Mouse (Mus musculus) adrenal gland, adult 2 months (tissue): Measurements from ENCODE around the gene Haus7. TPM values are rescaled to one million over a fixed set of nuclear protein-coding genes. Genes with fewer than 3 reads are reported as not detected.
"Not testable (repeated sequence)": the region's sequence is repeated elsewhere in the genome, so short reads cannot be mapped to it uniquely, and the experiment has no call there.

Experiments
- DNase-seq: peaks from one replicate; pipeline ENCODE4 v3.0.0; 2021
- long read RNA-seq: library from polyadenylated mRNA; stranded (forward); transcript quantifications from one replicate; pipeline ENCODE4 v2.0.0, GENCODE M21; 2021
- polyA plus RNA-seq: library from polyadenylated mRNA; depleted of rRNA; stranded (reverse); fragments of >200 nt; gene quantifications from 2 replicates; pipeline ENCODE4 v1.2.3, GENCODE M21; 2012; rRNA removed
- total RNA-seq, 2 experiments: library from RNA; stranded (reverse); gene quantifications; 2 replicates each; pipeline ENCODE4 v1.2.3; 2021

Haus7 gene
- total RNA-seq = 10 to 100 TPM; 20.3 to 31.3 TPM
- 12.6 and 15.5 TPM in 2 replicates for polyA plus RNA-seq
- long read RNA-seq, transcript Haus7-201 (10 exons, 1,380 nt) = major isoform, 18 of 25 reads
- long read RNA-seq, partial matches to known transcripts = 2 of 25 reads
- long read RNA-seq, other reads (novel, unspliced or antisense) = 5 of 25 reads

DNA sequence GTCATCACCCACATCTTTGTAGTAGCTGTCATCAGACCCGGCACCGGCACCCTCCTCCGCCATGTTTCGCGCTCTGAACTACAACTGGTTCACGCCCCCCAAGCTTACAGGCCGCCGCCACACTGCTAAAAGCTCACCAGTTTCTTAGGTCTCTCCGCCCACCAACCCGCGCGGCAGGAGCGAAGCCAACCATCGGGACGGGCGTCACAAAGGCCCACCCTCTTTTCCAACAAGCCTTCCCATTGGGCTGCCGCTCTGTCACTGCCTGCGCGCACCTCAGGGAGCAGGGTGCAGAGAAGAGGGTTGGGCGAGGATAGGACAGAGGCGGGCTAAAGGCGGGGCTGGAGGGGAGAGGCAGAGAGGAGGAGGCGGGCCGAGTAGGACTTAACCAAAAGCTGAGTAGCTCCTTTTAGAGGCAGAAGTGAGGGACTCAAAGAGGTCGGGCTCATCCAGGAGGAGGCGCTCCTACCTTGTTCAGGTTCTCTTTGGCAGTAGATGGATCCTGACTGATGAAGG, at the start of gene Haus7:
Haus7 (minus strand) TSS at position 168 of the 516 bp plus-strand sequence.
- DNase-seq = peak; percentile 95

GRCm38 (mm10) chrX:73506577-73506976, 47.7 kb upstream of the Haus7 start:
- no peak for DNase-seq

DNA sequence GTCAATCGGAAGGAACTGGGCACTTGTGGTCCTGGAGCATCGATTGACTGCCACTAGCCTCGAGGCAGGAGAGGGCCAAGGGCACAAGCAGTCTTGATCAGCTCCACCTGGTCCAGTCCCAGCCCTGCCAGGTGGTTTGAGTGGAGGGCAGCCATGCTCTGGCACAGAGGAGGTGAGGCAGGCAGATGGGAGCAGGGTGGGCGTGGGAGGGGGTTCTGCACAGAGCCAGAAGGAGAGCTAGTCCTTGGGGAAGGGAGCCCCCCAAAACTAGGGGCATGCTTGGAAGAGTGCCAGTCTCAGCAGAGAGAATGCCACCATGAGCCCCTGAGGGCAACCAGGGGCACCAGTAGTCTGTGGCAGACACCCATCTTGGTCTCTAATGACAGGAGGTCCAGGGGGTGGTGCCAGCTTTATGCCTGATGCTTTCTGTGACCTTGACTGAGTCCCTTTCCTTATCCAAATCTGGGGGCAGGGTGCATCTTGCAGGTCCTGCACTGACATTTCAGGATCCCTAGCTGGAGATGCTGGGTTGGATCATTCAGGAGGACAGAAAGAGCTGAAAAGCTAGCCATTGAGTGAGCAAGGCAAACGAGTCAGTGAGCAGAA, 46.4 kb upstream of the Haus7 start:
- DNase-seq = no peak

DNA sequence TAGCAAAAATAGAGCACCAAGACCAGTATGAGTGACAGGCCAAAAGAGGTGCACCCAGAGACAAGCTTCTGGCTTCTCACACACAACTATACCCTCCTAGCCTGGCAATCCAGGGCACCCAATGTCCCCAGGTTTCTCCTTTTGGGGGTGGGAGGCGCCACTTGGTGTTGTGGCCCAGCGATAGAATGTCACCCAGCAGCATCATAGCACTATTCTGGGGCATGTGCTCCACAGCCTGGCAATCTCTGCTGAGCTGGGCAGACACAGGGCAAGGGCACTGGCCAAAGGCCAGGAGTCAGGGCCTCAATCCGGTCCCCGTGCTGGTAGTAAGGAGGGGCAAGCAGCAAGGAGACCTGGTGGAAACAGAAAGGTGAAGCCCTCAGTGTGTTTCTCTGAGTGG, 37.9 kb upstream of the Haus7 start:
- DNase-seq = no peak

DNA sequence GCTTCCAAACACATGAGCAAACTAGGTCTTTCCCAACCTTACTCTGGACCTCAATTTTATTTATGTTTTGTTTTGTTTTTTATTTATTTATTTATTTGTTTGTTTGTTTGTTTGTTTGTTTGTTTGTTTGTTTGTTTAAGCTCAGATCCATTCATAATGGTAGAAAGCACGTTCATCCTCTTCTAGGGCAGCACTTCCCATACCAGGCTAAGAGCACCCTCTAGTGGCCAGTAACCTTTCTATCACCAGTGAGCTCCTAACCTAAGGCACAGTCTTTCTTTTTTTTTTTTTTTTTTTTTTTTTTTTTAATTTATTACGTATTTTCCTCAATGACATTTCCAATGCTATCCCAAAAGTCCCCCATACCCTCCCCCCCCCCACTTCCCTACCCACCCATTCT, 34.7 kb upstream of the Haus7 start:
- DNase-seq = not testable (repeated sequence)

- DNase-seq = no peak
Measured at GRCm38 (mm10) chrX:73490804-73491203, 32.0 kb upstream of the Haus7 start.

DNA sequence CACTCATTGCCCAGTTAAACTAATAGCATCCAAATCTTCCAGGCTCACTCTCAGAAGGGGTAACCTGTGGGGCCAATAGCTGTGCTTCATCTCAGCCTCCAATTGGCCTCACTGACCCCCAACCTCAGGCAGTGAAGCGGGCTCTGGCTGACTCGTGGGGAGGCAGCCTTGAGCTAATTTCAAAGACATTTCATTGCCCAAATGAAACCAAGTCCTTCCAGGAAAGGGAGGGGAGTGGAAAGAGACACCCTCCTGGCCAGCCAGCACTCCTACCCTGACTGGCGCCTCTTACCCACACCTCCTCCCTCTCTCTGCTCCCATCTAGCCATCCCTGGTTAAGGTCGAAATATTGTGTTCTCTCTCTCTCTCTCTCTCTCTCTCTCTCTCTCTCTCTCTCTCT, 31.3 kb upstream of the Haus7 start:
- DNase-seq = no peak

- DNase-seq = no peak
Measured at GRCm38 (mm10) chrX:73486920-73487319, 28.1 kb upstream of the Haus7 start.

DNA sequence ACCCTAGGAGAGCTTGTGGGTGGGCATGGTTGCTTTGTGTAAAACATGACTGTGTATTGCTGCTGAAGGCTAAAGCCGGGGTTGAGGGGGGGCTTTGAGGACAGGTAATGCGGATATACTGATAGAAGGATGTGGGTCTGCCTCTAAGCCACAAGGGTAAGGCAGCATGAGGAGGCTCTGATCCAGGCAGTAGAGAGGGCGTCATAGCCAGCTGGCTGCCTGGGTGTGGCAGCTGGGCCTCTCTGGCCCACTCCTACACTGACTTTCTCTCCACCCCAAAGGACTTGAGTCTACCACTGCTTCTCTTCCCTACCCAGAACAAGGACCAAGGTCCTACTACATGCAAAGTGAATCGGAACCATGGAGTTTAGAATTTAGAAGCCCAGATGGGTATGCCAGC, 26.0 kb upstream of the Haus7 start:
- no peak for DNase-seq

GRCm38 (mm10) chrX:73484076-73484475, 25.2 kb upstream of the Haus7 start:
- DNase-seq = no peak

DNA sequence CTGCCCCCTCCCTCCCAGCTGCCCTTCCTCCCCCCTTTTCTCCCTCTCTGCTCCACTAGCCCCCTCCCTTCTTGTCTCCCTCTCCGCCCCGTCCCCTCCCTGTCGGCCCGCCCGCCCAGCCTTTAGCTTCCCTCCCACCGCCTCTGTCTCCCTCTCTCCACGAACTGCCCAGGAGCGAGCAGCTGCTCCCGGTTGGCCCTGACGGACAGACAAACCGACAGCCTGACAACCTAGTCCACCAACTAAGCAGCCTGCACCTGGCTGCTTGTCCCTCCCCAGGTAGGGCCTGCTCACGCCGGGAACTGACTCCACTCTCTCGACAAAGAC, 24.6 kb upstream of the Haus7 start, which contains the start of gene Bgn:
Bgn (plus strand) TSS at position 119 of the 327 bp plus-strand sequence.
- DNase-seq = no peak

GRCm38 (mm10) chrX:73482643-73483483, 24.0 kb upstream of the Haus7 start:
- no peak for DNase-seq

GRCm38 (mm10) chrX:73480334-73480733, 21.5 kb upstream of the Haus7 start:
- no peak for DNase-seq

DNA sequence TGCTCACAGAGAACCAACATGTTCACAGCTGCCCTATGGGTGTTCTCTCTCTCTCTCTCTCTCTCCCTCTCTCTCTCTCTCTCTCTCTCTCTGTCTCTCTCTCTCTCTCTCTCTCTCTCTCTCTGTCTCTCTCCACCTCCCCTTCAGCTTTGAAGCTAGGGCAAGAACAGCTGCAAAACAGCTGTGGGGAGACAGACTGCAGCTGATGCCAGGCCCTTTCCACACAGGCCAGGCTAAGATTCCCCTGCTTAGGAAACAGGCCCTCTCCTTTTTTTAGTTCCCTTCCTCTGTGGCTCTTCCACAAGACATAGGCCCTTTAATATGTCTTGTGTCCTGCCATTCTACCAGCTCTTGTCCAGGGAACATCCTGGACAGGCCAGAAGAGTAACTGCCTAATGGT, 20.8 kb upstream of the Haus7 start:
- DNase-seq = no peak

DNA sequence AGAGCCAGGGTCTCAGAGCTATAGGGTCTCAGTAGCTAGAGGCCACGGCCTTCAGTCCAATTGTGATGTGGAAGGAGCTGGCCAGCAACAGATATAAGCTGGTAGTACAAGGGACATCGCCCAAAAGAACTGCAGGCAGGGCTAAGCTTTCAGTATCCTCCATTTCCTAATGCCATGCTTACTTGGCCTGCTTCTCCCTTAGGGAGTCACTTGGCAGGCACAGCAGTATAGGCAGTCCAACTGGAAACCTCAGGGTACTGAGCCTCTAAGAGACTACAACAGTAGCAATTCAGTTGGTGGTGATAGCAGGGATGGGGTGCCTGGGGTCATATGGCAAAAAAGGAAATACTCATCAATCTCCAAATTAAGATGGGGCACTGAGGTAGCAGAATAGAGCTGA, 18.7 kb upstream of the Haus7 start:
- no peak for DNase-seq

GRCm38 (mm10) chrX:73476621-73477020, 17.8 kb upstream of the Haus7 start:
- DNase-seq = peak; percentile 42

DNA sequence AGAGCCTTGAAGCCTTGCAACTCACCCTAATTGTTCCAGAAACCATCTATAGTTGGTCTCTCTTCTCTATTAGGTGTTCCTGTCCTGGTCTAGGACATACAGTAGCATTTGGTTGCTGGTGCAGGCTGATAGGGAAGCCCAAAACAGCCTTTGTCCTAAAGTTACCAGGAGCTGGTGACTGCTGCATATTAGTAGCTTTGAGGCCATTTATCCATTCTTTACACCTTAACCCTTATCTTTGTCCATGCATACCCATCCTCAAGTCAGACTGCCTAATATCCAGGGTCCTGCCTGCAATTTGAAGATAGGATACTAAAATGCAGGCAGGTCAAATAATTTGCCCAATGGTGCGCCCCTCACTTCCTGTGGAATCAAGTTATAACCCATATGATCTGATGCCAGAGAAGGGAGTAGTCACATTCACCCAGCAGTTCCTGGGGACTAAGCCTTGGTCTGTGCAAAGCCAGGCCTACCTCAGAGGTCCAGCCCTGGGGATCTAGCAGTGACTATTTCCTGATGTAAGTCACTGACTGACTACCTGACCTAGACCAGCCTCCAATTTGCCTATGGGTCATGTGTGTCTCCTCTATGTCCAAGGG, 16.9 kb upstream of the Haus7 start:
- DNase-seq = no peak

DNA sequence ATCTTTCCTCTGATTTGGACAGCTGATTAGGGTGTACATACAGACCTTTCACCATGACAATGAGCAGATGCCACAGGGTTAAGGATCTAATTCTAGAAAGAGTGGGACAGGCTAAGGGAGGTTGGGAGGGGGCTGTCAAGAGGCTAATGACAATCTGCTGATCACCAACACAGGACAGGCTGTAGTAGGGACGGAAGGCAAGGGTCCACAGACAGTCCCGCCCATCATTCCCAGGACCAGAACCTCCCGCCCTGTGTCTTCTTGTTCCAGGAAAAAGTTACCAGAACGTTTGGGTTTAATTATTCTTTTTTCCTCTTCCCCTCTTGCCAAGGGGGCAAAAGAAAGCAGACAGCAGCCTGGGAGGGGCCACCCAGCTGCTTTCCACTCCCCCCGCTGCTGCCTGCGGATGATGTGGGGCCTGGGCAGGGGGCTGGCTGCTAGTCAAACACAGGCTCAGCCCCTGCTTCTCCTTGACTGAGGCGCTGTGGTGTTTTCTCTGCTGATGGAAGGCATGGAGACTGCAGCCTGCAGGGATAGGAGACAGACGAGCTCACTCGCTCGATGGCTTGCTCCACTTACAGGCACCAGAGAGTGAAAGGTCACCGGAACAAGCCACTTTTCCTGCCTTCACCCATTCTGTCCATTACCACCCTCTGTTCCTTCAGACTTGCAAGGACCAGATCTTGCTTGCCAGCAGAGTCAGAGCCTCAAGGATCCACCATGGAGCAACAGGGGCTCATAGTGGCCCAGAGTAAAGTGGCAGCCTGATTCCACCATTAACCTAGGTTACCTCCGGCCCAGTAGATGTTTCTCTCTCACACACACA, 15.7 kb upstream of the Haus7 start:
- no peak for DNase-seq

GRCm38 (mm10) chrX:73471764-73472163, 12.9 kb upstream of the Haus7 start:
- no peak for DNase-seq

DNA sequence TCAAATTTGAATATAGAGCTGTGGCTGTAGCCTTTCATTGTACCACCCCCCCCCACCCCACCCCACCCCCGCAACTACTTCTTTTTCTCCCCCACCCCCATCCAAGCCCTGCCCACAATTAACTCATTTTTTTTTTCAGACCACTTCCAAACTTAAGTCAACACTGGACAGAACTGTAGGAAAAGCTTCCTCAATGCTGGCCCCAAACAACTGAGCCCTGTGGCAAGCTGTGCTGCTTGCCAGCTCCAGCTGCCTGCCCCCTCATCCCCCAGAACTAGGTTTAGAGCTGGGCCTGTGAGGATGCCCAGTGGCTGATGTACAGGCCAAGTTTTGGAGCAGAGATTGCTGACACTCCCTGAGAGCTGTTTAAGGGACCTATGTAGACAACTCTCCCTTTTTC, 9.9 kb upstream of the Haus7 start:
- no peak for DNase-seq

GRCm38 (mm10) chrX:73468330-73468729, 9.5 kb upstream of the Haus7 start:
- no peak for DNase-seq
